Comparison of ENCODE assay signal across 22 mouse cellular contexts in genomic region chr13:91387913-91388312, GRCm38 (mm10).
A peak's percentile ranks its signal among the peaks of the same experiment; 100 is the strongest.
DNase-seq lines count a peak whose midpoint lies in the region; ATAC-seq lines count a peak whose summit lies in the region.
"Had no signal": no experiment of that assay in that cellular context is flagged by ENCODE, and none has a peak within 500 bp of the region (broad histone marks: within the 10 kb centered on the region; RNA-seq: fewer than 3 reads in every experiment).

No protein-coding gene starts in this region.

- H3K27ac ChIP-seq in forebrain, embryonic 15.5 days (replicated peaks): peak overlapping the region; percentile 42
- no peak overlapping the region for H3K27ac ChIP-seq in forebrain, embryonic 12.5 days
- no peak overlapping the region for H3K27ac ChIP-seq in kidney, embryonic 15.5 days
- H3K27ac ChIP-seq: embryonic facial prominence, embryonic 12.5 days; heart, embryonic 10.5 days; limb, embryonic 13.5 days; liver, embryonic 13.5 days; lung, embryonic 15.5 days had no signal

- H3K4me3 ChIP-seq in forebrain, embryonic 15.5 days: no peak overlapping the region
- H3K4me3 ChIP-seq in forebrain, embryonic 12.5 days (replicated peaks): no peak overlapping the region
- H3K4me3 ChIP-seq in kidney, embryonic 15.5 days (replicated peaks): no peak overlapping the region
- H3K4me3 ChIP-seq: embryonic facial prominence, embryonic 12.5 days; erythroblast, embryonic 14.5 days; heart, embryonic 10.5 days; limb, embryonic 13.5 days; liver, embryonic 13.5 days; lung, embryonic 15.5 days had no signal

- no peaks in the 10 kb centered on the region for H3K36me3 ChIP-seq in forebrain, embryonic 15.5 days
- no peaks in the 10 kb centered on the region for H3K36me3 ChIP-seq in forebrain, embryonic 12.5 days (replicated peaks)
- no peaks in the 10 kb centered on the region for H3K36me3 ChIP-seq in kidney, embryonic 15.5 days
- H3K36me3 ChIP-seq: embryonic facial prominence, embryonic 12.5 days; heart, embryonic 10.5 days; limb, embryonic 13.5 days; liver, embryonic 13.5 days; lung, embryonic 15.5 days had no signal

- DNase-seq in kidney, postnatal 10 days: peak; percentile 33
- DNase-seq in right cerebral cortex, adult 18-20 months: peak; percentile 26
- no peak for DNase-seq in right cerebral cortex, postnatal 25 days
- DNase-seq in adipocyte (ENCODE audit: low spot score): no peak
- no peak for DNase-seq in cerebellum, postnatal 10 days
- DNase-seq: cerebellum, adult 9-10 months; gastrocnemius, postnatal 25 days; heart, postnatal 10 days; kidney, adult 9 months; liver, embryonic 13.5 days; lung, postnatal 4 days; thymus, adult 18-20 months had no signal

- WGBS in forebrain, embryonic 15.5 days: 41% methylated on average over 10 of the region's 10 CpGs
- 56% methylated on average over 10 of the region's 10 CpGs for WGBS in forebrain, embryonic 12.5 days
- WGBS in kidney, embryonic 15.5 days: 58% methylated on average over 10 of the region's 10 CpGs

- no peak overlapping the region for H3K9ac ChIP-seq in forebrain, embryonic 15.5 days (replicated peaks)
- no peak overlapping the region for H3K9ac ChIP-seq in forebrain, embryonic 12.5 days
- H3K9ac ChIP-seq in kidney, embryonic 15.5 days: no peak overlapping the region
- H3K9ac ChIP-seq: embryonic facial prominence, embryonic 12.5 days; limb, embryonic 13.5 days; liver, embryonic 13.5 days; lung, embryonic 15.5 days had no signal

- no peaks in the 10 kb centered on the region for H3K9me3 ChIP-seq in forebrain, embryonic 15.5 days
- H3K9me3 ChIP-seq in forebrain, embryonic 12.5 days: no peaks in the 10 kb centered on the region
- H3K9me3 ChIP-seq in kidney, embryonic 15.5 days (replicated peaks): no peaks in the 10 kb centered on the region
- H3K9me3 ChIP-seq: embryonic facial prominence, embryonic 12.5 days; heart, embryonic 10.5 days; limb, embryonic 13.5 days; liver, embryonic 13.5 days; lung, embryonic 15.5 days had no signal

- H3K27me3 ChIP-seq in forebrain, embryonic 15.5 days: no peaks in the 10 kb centered on the region
- no peaks in the 10 kb centered on the region for H3K27me3 ChIP-seq in forebrain, embryonic 12.5 days
- no peaks in the 10 kb centered on the region for H3K27me3 ChIP-seq in kidney, embryonic 15.5 days
- H3K27me3 ChIP-seq: CH12.LX; embryonic facial prominence, embryonic 12.5 days; limb, embryonic 13.5 days; liver, embryonic 13.5 days; lung, embryonic 15.5 days had no signal

- H3K4me2 ChIP-seq in forebrain, embryonic 15.5 days (replicated peaks): no peak overlapping the region
- no peak overlapping the region for H3K4me2 ChIP-seq in forebrain, embryonic 12.5 days
- no peak overlapping the region for H3K4me2 ChIP-seq in kidney, embryonic 15.5 days
- H3K4me2 ChIP-seq: embryonic facial prominence, embryonic 12.5 days; limb, embryonic 13.5 days; liver, embryonic 13.5 days; lung, embryonic 15.5 days; midbrain, embryonic 11.5 days had no signal

- ATAC-seq in forebrain, embryonic 15.5 days (replicated peaks): no peak; the same call in 1 of the 2 replicates
- ATAC-seq in forebrain, embryonic 12.5 days (ENCODE audit: low FRiP score): no peak
- ATAC-seq in kidney, embryonic 15.5 days (replicated peaks; ENCODE audit: low FRiP score): no peak

- H3K4me1 ChIP-seq in forebrain, embryonic 15.5 days: peaks cover 20% of the 10 kb centered on the region
- H3K4me1 ChIP-seq in forebrain, embryonic 12.5 days: peaks cover 27% of the 10 kb centered on the region
- 0 out of 2 replicates have a peak, but pooled peaks cover 2% of the 10 kb centered on the region for H3K4me1 ChIP-seq in kidney, embryonic 15.5 days
- H3K4me1 ChIP-seq: liver, embryonic 13.5 days; lung, embryonic 15.5 days had no signal

Comparison
In these comparisons a context has a peak if more than half of its experiments do, and no peak if none do; other contexts are left out.
1. DNase-seq: peak in kidney, postnatal 10 days (single experiment) and right cerebral cortex, adult 18-20 months (single experiment); none in right cerebral cortex, postnatal 25 days (single experiment), adipocyte (single experiment) and cerebellum, postnatal 10 days (0 of 2).